In genomic region chr15:89572147-89572546, GRCm38 (mm10) we compare ENCODE assay signal across 13 mouse cellular contexts. TPM values are rescaled to one million over a fixed set of nuclear protein-coding genes. Genes with fewer than 3 reads are reported as not detected.
"Had no signal": no experiment of that assay in that cellular context is flagged by ENCODE, and none has a peak within 500 bp of the region (broad histone marks: within the 10 kb centered on the region; RNA-seq: fewer than 3 reads in every experiment).

No protein-coding gene starts in this region.

- H3K4me3 ChIP-seq: limb, embryonic 13.5 days; liver, embryonic 13.5 days; midbrain, embryonic 12.5 days had no signal

- H3K9ac ChIP-seq: limb, embryonic 13.5 days; liver, embryonic 13.5 days; midbrain, embryonic 12.5 days had no signal

- DNase-seq: kidney, adult 18-20 months; kidney, postnatal 10 days; kidney, postnatal 4 days; left cerebral cortex, postnatal 4 days; liver, embryonic 13.5 days; lung, adult 18-20 months; right cerebral cortex, postnatal 14 days; thymus, adult 18-20 months; thymus, postnatal 14 days had no signal

- H3K36me3 ChIP-seq: limb, embryonic 13.5 days; liver, embryonic 13.5 days; midbrain, embryonic 12.5 days had no signal

- H3K4me2 ChIP-seq: limb, embryonic 13.5 days; liver, embryonic 13.5 days; midbrain, embryonic 12.5 days had no signal

- H3K27ac ChIP-seq: limb, embryonic 13.5 days; liver, embryonic 13.5 days; midbrain, embryonic 12.5 days had no signal

- ATAC-seq: midbrain, embryonic 16.5 days had no signal

- H3K4me1 ChIP-seq: limb, embryonic 13.5 days; liver, embryonic 13.5 days; midbrain, embryonic 12.5 days had no signal

- H3K27me3 ChIP-seq: liver, embryonic 13.5 days had no signal

- H3K9me3 ChIP-seq: limb, embryonic 13.5 days; liver, embryonic 13.5 days; midbrain, embryonic 12.5 days had no signal

RNA-seq across cellular contexts. Expression of gene Acr, which starts 4.0 kb away (rescaled TPM):
- polyA plus RNA-seq: limb, embryonic 13.5 days; stomach, embryonic 16.5 days had no signal
